20 mouse cellular contexts compared by ENCODE assay signal in the genomic region with DNA sequence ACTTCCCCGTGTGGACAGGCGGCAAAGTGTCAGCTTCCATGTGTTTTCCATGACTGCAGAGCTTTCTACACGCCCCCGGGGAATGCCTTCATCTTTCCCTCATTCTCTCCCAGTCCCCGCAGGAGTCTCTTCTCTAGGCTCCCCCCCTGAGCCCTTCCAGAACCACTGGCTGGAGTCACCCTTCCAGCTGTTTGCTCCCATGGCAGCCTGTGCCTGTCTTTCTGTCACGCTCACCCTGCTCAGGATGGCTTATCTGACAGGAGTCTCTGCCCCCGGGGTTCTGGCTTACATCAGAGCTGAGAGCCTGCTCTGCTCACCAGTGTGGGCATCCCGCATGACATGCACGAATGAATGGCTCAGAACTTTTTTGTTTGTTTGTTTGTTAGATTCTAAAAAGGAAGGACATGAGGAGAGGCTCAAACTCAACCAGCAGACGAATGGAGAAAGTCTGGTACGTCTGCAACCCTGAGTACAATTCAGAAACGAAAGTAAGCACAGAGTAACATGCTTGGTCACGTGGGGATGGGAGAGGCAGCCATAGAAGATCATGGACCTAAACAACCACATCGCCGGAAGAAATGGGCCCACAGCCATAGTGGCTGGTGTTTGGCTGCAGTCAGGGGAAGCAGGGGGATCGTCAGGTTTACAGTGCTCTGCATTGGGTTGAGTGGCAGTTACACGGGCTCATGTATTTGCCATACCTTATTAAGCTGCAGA. TPM values are rescaled to one million over a fixed set of nuclear protein-coding genes. Genes with fewer than 3 reads are reported as not detected.
DNase-seq lines count a peak whose midpoint lies in the region; ATAC-seq and TF ChIP-seq lines count a peak whose summit lies in the region.
"Had no signal": no experiment of that assay in that cellular context is flagged by ENCODE, and none has a peak within 500 bp of the region (broad histone marks: within the 10 kb centered on the region; RNA-seq: fewer than 3 reads in every experiment).

No protein-coding gene starts in this region.

- H3K27me3 ChIP-seq in liver, postnatal 0 days (ENCODE audit: insufficient read depth, low read length) = no peaks in the 10 kb centered on the region
- no peaks in the 10 kb centered on the region for H3K27me3 ChIP-seq in MEL (ENCODE audit: control insufficient read depth in 1 of 2, insufficient read depth in 2 of 2, low read length in 2 of 2)
- H3K27me3 ChIP-seq in embryonic facial prominence, embryonic 15.5 days = no peaks in the 10 kb centered on the region
- H3K27me3 ChIP-seq in intestine, postnatal 0 days (replicated peaks; ENCODE audit: control insufficient read depth, insufficient read depth, low read length) = no peaks in the 10 kb centered on the region
- H3K27me3 ChIP-seq in forebrain, embryonic 15.5 days = no peaks in the 10 kb centered on the region
- H3K27me3 ChIP-seq in midbrain, postnatal 0 days (ENCODE audit: insufficient read depth, low read length) = no peaks in the 10 kb centered on the region
- H3K27me3 ChIP-seq: limb, embryonic 13.5 days; neural tube, embryonic 12.5 days had no signal

- no peak overlapping the region for H3K9ac ChIP-seq in liver, postnatal 0 days (replicated peaks)
- no peak overlapping the region for H3K9ac ChIP-seq in MEL (ENCODE audit: control insufficient read depth, low read depth, low read length, poor library complexity, severe bottlenecking)
- no peak overlapping the region for H3K9ac ChIP-seq in embryonic facial prominence, embryonic 15.5 days
- H3K9ac ChIP-seq in intestine, postnatal 0 days (ENCODE audit: low read depth, low read length) = no peak overlapping the region
- H3K9ac ChIP-seq in forebrain, embryonic 15.5 days (replicated peaks) = no peak overlapping the region
- no peak overlapping the region for H3K9ac ChIP-seq in midbrain, postnatal 0 days (replicated peaks; ENCODE audit: low read length, poor library complexity, severe bottlenecking)
- H3K9ac ChIP-seq: forebrain, embryonic 12.5 days; limb, embryonic 13.5 days; midbrain, embryonic 12.5 days; neural tube, embryonic 12.5 days had no signal

- no peak for DNase-seq in liver, postnatal 0 days
- DNase-seq in liver (no peak), MEL (ENCODE audit: low read depth, low spot score) (no peak)
- no peak for DNase-seq in layer of hippocampus, adult 9-10 months (ENCODE audit: low spot score)
- DNase-seq in midbrain, postnatal 0 days (ENCODE audit: low spot score) = no peak
- DNase-seq: adrenal gland, adult 2 months; cerebellum, adult 9-10 months; kidney, adult 18-20 months; kidney, postnatal 4 days; lung, postnatal 10 days had no signal

- TF ChIP-seq EP300 in liver, postnatal 0 days (IDR thresholded peaks at IDR 0.05; ENCODE audit: low read depth) = no peak
- no peak for TF ChIP-seq EP300 in MEL (IDR thresholded peaks at IDR 0.05; ENCODE audit: low read depth in 1 of 2, low read length in 2 of 2)

- no peaks in the 10 kb centered on the region for H3K36me3 ChIP-seq in liver, postnatal 0 days (replicated peaks; ENCODE audit: insufficient read depth, low read length)
- no peaks in the 10 kb centered on the region for H3K36me3 ChIP-seq in MEL (ENCODE audit: control insufficient read depth in 1 of 2, insufficient read depth in 2 of 2, low read length in 2 of 2)
- no peaks in the 10 kb centered on the region for H3K36me3 ChIP-seq in embryonic facial prominence, embryonic 15.5 days
- H3K36me3 ChIP-seq in intestine, postnatal 0 days (ENCODE audit: control insufficient read depth, insufficient read depth) = no peaks in the 10 kb centered on the region
- no peaks in the 10 kb centered on the region for H3K36me3 ChIP-seq in forebrain, embryonic 15.5 days
- H3K36me3 ChIP-seq in midbrain, postnatal 0 days (ENCODE audit: insufficient read depth, low read length) = no peaks in the 10 kb centered on the region
- H3K36me3 ChIP-seq: forebrain, embryonic 12.5 days; hindbrain, embryonic 10.5 days; limb, embryonic 13.5 days; midbrain, embryonic 12.5 days; neural tube, embryonic 12.5 days had no signal

- H3K4me3 ChIP-seq in liver, postnatal 0 days (ENCODE audit: low read depth, low read length) = no peak overlapping the region
- H3K4me3 ChIP-seq in MEL (ENCODE audit: control insufficient read depth in 1 of 2, insufficient read depth in 1 of 2, low read depth in 2 of 2, low read length in 2 of 2) = no peak overlapping the region
- no peak overlapping the region for H3K4me3 ChIP-seq in embryonic facial prominence, embryonic 15.5 days (replicated peaks)
- no peak overlapping the region; the same call in 1 of the 2 replicates for H3K4me3 ChIP-seq in intestine, postnatal 0 days (ENCODE audit: low read depth, low read length)
- H3K4me3 ChIP-seq in forebrain, embryonic 15.5 days = no peak overlapping the region
- no peak overlapping the region for H3K4me3 ChIP-seq in midbrain, postnatal 0 days (ENCODE audit: low read depth, low read length)
- H3K4me3 ChIP-seq: forebrain, embryonic 12.5 days; hindbrain, embryonic 10.5 days; left cerebral cortex, adult 2 months; limb, embryonic 13.5 days; midbrain, embryonic 12.5 days; neural tube, embryonic 12.5 days had no signal

- H3K4me1 ChIP-seq in liver, postnatal 0 days (ENCODE audit: insufficient read depth) = no peaks in the 10 kb centered on the region
- no peaks in the 10 kb centered on the region for H3K4me1 ChIP-seq in MEL (ENCODE audit: control insufficient read depth in 1 of 2, insufficient read depth in 2 of 2, low read length in 2 of 2)
- H3K4me1 ChIP-seq in embryonic facial prominence, embryonic 15.5 days = peaks cover 18% of the 10 kb centered on the region
- H3K4me1 ChIP-seq in intestine, postnatal 0 days (replicated peaks; ENCODE audit: control insufficient read depth, insufficient read depth, low read length) = no peaks in the 10 kb centered on the region
- H3K4me1 ChIP-seq in forebrain, embryonic 15.5 days = peaks cover 27% of the 10 kb centered on the region
- peaks cover 17% of the 10 kb centered on the region; the same call in 1 of the 2 replicates for H3K4me1 ChIP-seq in midbrain, postnatal 0 days (ENCODE audit: insufficient read depth, low read length)

- H3K79me2 ChIP-seq in MEL (ENCODE audit: control insufficient read depth, insufficient read depth, low read length, poor library complexity) = no peaks in the 10 kb centered on the region

- no peak overlapping the region for H3K27ac ChIP-seq in liver, postnatal 0 days (ENCODE audit: low read depth)
- H3K27ac ChIP-seq in MEL (ENCODE audit: control insufficient read depth, low read depth, low read length) = no peak overlapping the region
- no peak overlapping the region for H3K27ac ChIP-seq in embryonic facial prominence, embryonic 15.5 days (replicated peaks)
- H3K27ac ChIP-seq in intestine, postnatal 0 days (ENCODE audit: low read depth, low read length) = no peak overlapping the region
- H3K27ac ChIP-seq in forebrain, embryonic 15.5 days (replicated peaks) = no peak overlapping the region
- H3K27ac ChIP-seq in midbrain, postnatal 0 days (ENCODE audit: low read depth, low read length) = no peak overlapping the region
- H3K27ac ChIP-seq: forebrain, embryonic 12.5 days; hindbrain, embryonic 10.5 days; left cerebral cortex, adult 2 months; limb, embryonic 13.5 days; midbrain, embryonic 12.5 days; neural tube, embryonic 12.5 days had no signal

- H3K4me2 ChIP-seq in liver, postnatal 0 days (ENCODE audit: low read depth, low read length) = peak overlapping the region; percentile 29; the same call in 1 of the 2 replicates
- 0 out of 2 replicates have a peak overlapping the region, but pooled peaks have one; percentile 4 for H3K4me2 ChIP-seq in embryonic facial prominence, embryonic 15.5 days (replicated peaks)
- H3K4me2 ChIP-seq in intestine, postnatal 0 days (replicated peaks; ENCODE audit: low read depth) = peak overlapping the region; percentile 53
- no peak overlapping the region for H3K4me2 ChIP-seq in forebrain, embryonic 15.5 days (replicated peaks)
- H3K4me2 ChIP-seq in midbrain, postnatal 0 days (ENCODE audit: low read depth, low read length, poor library complexity, severe bottlenecking) = no peak overlapping the region
- H3K4me2 ChIP-seq: forebrain, embryonic 12.5 days; limb, embryonic 13.5 days; midbrain, embryonic 12.5 days; neural tube, embryonic 12.5 days had no signal

- TF ChIP-seq RAD21 in MEL (IDR thresholded peaks at IDR 0.05; ENCODE audit: low read depth, low read length) = no peak

- 57% methylated on average over 17 of the region's 17 CpGs for WGBS in liver, postnatal 0 days (ENCODE audit: insufficient replicate concordance)
- 41% methylated on average over 17 of the region's 17 CpGs for WGBS in embryonic facial prominence, embryonic 15.5 days
- 47% methylated on average over 17 of the region's 17 CpGs for WGBS in intestine, postnatal 0 days
- 74% methylated on average over 17 of the region's 17 CpGs for WGBS in forebrain, embryonic 15.5 days
- WGBS in midbrain, postnatal 0 days = 56% methylated on average over 17 of the region's 17 CpGs

- no peak for ATAC-seq in liver, postnatal 0 days
- ATAC-seq in embryonic facial prominence, embryonic 15.5 days (ENCODE audit: insufficient number of reproducible peaks, low FRiP score, low TSS enrichment, low read depth) = no peak
- ATAC-seq in intestine, postnatal 0 days = no peak
- ATAC-seq in forebrain, embryonic 15.5 days (replicated peaks) = no peak
- no peak for ATAC-seq in midbrain, postnatal 0 days (ENCODE audit: low FRiP score)

- no peak for TF ChIP-seq POLR2A in MEL (IDR thresholded peaks at IDR 0.05; ENCODE audit: control insufficient read depth in 1 of 2, insufficient read depth in 1 of 2, low read depth in 1 of 2, low read length in 2 of 2, poor library complexity in 1 of 2)

- no peaks in the 10 kb centered on the region for H3K9me3 ChIP-seq in liver, postnatal 0 days (ENCODE audit: low read length)
- H3K9me3 ChIP-seq in MEL (replicated peaks; ENCODE audit: insufficient read depth, low read length) = no peaks in the 10 kb centered on the region
- H3K9me3 ChIP-seq in embryonic facial prominence, embryonic 15.5 days (replicated peaks) = no peaks in the 10 kb centered on the region
- H3K9me3 ChIP-seq in intestine, postnatal 0 days (ENCODE audit: control insufficient read depth) = no peaks in the 10 kb centered on the region
- no peaks in the 10 kb centered on the region for H3K9me3 ChIP-seq in forebrain, embryonic 15.5 days
- H3K9me3 ChIP-seq in midbrain, postnatal 0 days (ENCODE audit: low read length) = no peaks in the 10 kb centered on the region
- H3K9me3 ChIP-seq: forebrain, embryonic 12.5 days; midbrain, embryonic 12.5 days; neural tube, embryonic 12.5 days had no signal

- TF ChIP-seq CTCF in liver, postnatal 0 days (IDR thresholded peaks at IDR 0.05; ENCODE audit: low read depth) = no peak
- no peak for TF ChIP-seq CTCF in MEL (IDR thresholded peaks at IDR 0.05 in 2 of 3, conservative IDR thresholded peaks at IDR 0.05 in 1 of 3; ENCODE audit: control insufficient read depth in 1 of 3, insufficient read depth in 1 of 3, low read depth in 2 of 3, low read length in 3 of 3, poor library complexity in 1 of 3, severe bottlenecking in 1 of 3)
- TF ChIP-seq CTCF in intestine, postnatal 0 days (IDR thresholded peaks at IDR 0.05; ENCODE audit: low read depth) = no peak
- no peak for TF ChIP-seq CTCF in midbrain, postnatal 0 days (IDR thresholded peaks at IDR 0.05)

RNA-seq across cellular contexts. Expression of gene Ccdc60, which starts 17.1 kb away (rescaled TPM):
- not detected in 2 replicates for polyA plus RNA-seq in liver, postnatal 0 days (2015; fragmentation: Nextera tagmentation; extraction: Ambion mirVana)
- total RNA-seq in MEL (2012; rRNA removed) = not detected in 2 replicates
- polyA plus RNA-seq in MEL (2012; ENCODE audit: insufficient read depth in 1 of 2, insufficient read length in 2 of 2, low read depth in 1 of 2, low replicate concordance in 2 of 2, missing spikeins in 1 of 2) = not detected
- polyA plus RNA-seq in embryonic facial prominence, embryonic 15.5 days (2015; fragmentation: Nextera tagmentation; extraction: Ambion mirVana) = 1.8 and 3.7 TPM in 2 replicates
- 0.72 and 0.77 TPM in 2 replicates for polyA plus RNA-seq in intestine, postnatal 0 days (2015; fragmentation: Nextera tagmentation; extraction: Ambion mirVana)
- 0.64 and 1.7 TPM in 2 replicates for polyA plus RNA-seq in forebrain, embryonic 15.5 days (2015; fragmentation: Nextera tagmentation; extraction: Ambion mirVana)
- total RNA-seq in midbrain, postnatal 0 days (2014; rRNA removed) = 1.8 and 2.2 TPM in 2 replicates
- polyA plus RNA-seq in midbrain, postnatal 0 days (2015; fragmentation: Nextera tagmentation; extraction: Ambion mirVana) = 2.5 and 2.6 TPM in 2 replicates
- total RNA-seq: adrenal gland, adult 2 months; gastrocnemius, adult 18-20 months had no signal
- polyA plus RNA-seq: adrenal gland, adult 2 months had no signal

Comparison
In these comparisons a context has a peak if more than half of its experiments do, and no peak if none do; other contexts are left out.
1. H3K4me2 ChIP-seq: peak in liver, postnatal 0 days (single experiment), embryonic facial prominence, embryonic 15.5 days (single experiment) and intestine, postnatal 0 days (single experiment); none in forebrain, embryonic 15.5 days (single experiment) and midbrain, postnatal 0 days (single experiment).